Mouse (Mus musculus) testis, adult 2 months (tissue): ENCODE results near the gene Hs3st6.

Experiments
- CTCF ChIP-seq: fragments of 200-500 bp; IDR thresholded peaks from 2 replicates; pipeline ENCODE4 v1.5.1; 2012; ENCODE audit warnings: low read depth, mild to moderate bottlenecking, inconsistent platforms, low read length, moderate library complexity; ENCODE audit not compliant: control insufficient read depth, insufficient read depth, insufficient replicate concordance
- POLR2A ChIP-seq: fragments of 200-500 bp; IDR thresholded peaks from 2 replicates; pipeline ENCODE4 v1.6.1; 2012; ENCODE audit warnings: low read depth, mild to moderate bottlenecking, inconsistent platforms, low read length, moderate library complexity; ENCODE audit not compliant: control insufficient read depth

- TF ChIP-seq POLR2A (no peak), CTCF (no peak)
Observed at GRCm38 (mm10) chr17:24746986-24747385, 5.8 kb upstream of the Hs3st6 start.
